Mouse (Mus musculus) brown adipose tissue, adult 24 weeks (tissue): Measurements from ENCODE around the gene Rbms1. TPM values are rescaled to one million over a fixed set of nuclear protein-coding genes. Genes with fewer than 3 reads are reported as not detected.

ENCODE experiments used
- H3K27ac ChIP-seq: fragments of 200-500 bp; replicated peaks from 2 replicates; pipeline ENCODE4 v1.5.1; 2012; ENCODE audit warnings: low read depth, mild to moderate bottlenecking, low read length
- H3K4me1 ChIP-seq: fragments of 200-500 bp; 2 replicates; pipeline ENCODE4 v1.6.1; 2012; ENCODE audit warnings: low read length, mixed read lengths; ENCODE audit not compliant: control insufficient read depth, insufficient read depth, insufficient read length
- H3K4me3 ChIP-seq: fragments of 200-500 bp; 2 replicates; pipeline ENCODE4 v1.5.1; 2012; ENCODE audit warnings: low read depth, mild to moderate bottlenecking, low read length, moderate library complexity; ENCODE audit not compliant: insufficient read depth
- polyA plus RNA-seq: library from polyadenylated mRNA; stranded (reverse); fragments of >200 nt; gene quantifications from 2 replicates; pipeline ENCODE4 v1.2.4, GENCODE M21; 2012; ENCODE audit not compliant: missing spikeins, insufficient read depth, insufficient read length

Rbms1 gene
- polyA plus RNA-seq, 1 experiment: 50.4 TPM

GRCm38 (mm10) chr2:60802828-60803227, 160.2 kb downstream of the Rbms1 start:
- Histone ChIP-seq H3K4me1 (peaks cover 29% of the 10 kb centered on the region), H3K4me3 (no peak overlapping the region), H3K27ac (no peak overlapping the region; the same call in 1 of the 2 replicates)

GRCm38 (mm10) chr2:60802191-60802590, 160.8 kb downstream of the Rbms1 start:
- Histone ChIP-seq H3K4me1 (peaks cover 24% of the 10 kb centered on the region), H3K27ac (no peak overlapping the region), H3K4me3 (no peak overlapping the region)

GRCm38 (mm10) chr2:60801571-60802155, 161.3 kb downstream of the Rbms1 start:
- Histone ChIP-seq H3K4me1 (peaks cover 24% of the 10 kb centered on the region), H3K27ac (no peak overlapping the region), H3K4me3 (no peak overlapping the region)

GRCm38 (mm10) chr2:60800921-60801558, 162.0 kb downstream of the Rbms1 start:
- Histone ChIP-seq H3K27ac (no peak overlapping the region), H3K4me1 (peaks cover 24% of the 10 kb centered on the region), H3K4me3 (no peak overlapping the region)

- Histone ChIP-seq H3K4me1 (peaks cover 23% of the 10 kb centered on the region), H3K4me3 (no peak overlapping the region), H3K27ac (no peak overlapping the region)
Measured at GRCm38 (mm10) chr2:60799816-60800215, 163.2 kb downstream of the Rbms1 start.

GRCm38 (mm10) chr2:60798767-60799529, 164.0 kb downstream of the Rbms1 start:
- Histone ChIP-seq H3K4me3 (no peak overlapping the region), H3K27ac (no peak overlapping the region)

GRCm38 (mm10) chr2:60796969-60797669, 165.9 kb downstream of the Rbms1 start:
- Histone ChIP-seq H3K4me1 (peaks cover 7% of the 10 kb centered on the region), H3K27ac (no peak overlapping the region), H3K4me3 (no peak overlapping the region)

More at GRCm38 (mm10) chr2:60798767-60799529, 164.0 kb downstream of the Rbms1 start:
- peaks cover 16% of the 10 kb centered on the region for H3K4me1 ChIP-seq

- peaks cover 7% of the 10 kb centered on the region for H3K4me1 ChIP-seq
- no peak overlapping the region for H3K4me3 ChIP-seq
- H3K27ac ChIP-seq: no peak overlapping the region
Measured at GRCm38 (mm10) chr2:60796616-60796968, 166.4 kb downstream of the Rbms1 start.

- Histone ChIP-seq H3K4me1 (peaks cover 7% of the 10 kb centered on the region), H3K27ac (no peak overlapping the region), H3K4me3 (no peak overlapping the region)
Measured at GRCm38 (mm10) chr2:60795861-60796260, 167.1 kb downstream of the Rbms1 start.

GRCm38 (mm10) chr2:60792506-60792905, 170.5 kb downstream of the Rbms1 start:
- Histone ChIP-seq H3K27ac (no peak overlapping the region), H3K4me1 (peaks cover 2% of the 10 kb centered on the region; the same call in 1 of the 2 replicates), H3K4me3 (no peak overlapping the region)

GRCm38 (mm10) chr2:60789126-60789525, 173.9 kb downstream of the Rbms1 start:
- Histone ChIP-seq H3K27ac (no peak overlapping the region), H3K4me1 (no peaks in the 10 kb centered on the region; the same call in 1 of the 2 replicates), H3K4me3 (no peak overlapping the region)

- no peak overlapping the region for H3K4me3 ChIP-seq
- no peak overlapping the region for H3K27ac ChIP-seq
- H3K4me1 ChIP-seq: no peaks in the 10 kb centered on the region; the same call in 1 of the 2 replicates
Measured at GRCm38 (mm10) chr2:60788173-60788908, 174.7 kb downstream of the Rbms1 start.

GRCm38 (mm10) chr2:60787088-60787487, 175.9 kb downstream of the Rbms1 start:
- H3K4me3 ChIP-seq: no peak overlapping the region

GRCm38 (mm10) chr2:60786289-60786688, 176.7 kb downstream of the Rbms1 start:
- Histone ChIP-seq H3K4me1 (no peaks in the 10 kb centered on the region; the same call in 1 of the 2 replicates), H3K4me3 (no peak overlapping the region), H3K27ac (no peak overlapping the region)

More at GRCm38 (mm10) chr2:60787088-60787487, 175.9 kb downstream of the Rbms1 start:
- H3K4me1 ChIP-seq: no peaks in the 10 kb centered on the region; the same call in 1 of the 2 replicates
- H3K27ac ChIP-seq: no peak overlapping the region
